Mouse (Mus musculus): Measurements from ENCODE around the gene Mad1l1.

Mad1l1 gene

DNA sequence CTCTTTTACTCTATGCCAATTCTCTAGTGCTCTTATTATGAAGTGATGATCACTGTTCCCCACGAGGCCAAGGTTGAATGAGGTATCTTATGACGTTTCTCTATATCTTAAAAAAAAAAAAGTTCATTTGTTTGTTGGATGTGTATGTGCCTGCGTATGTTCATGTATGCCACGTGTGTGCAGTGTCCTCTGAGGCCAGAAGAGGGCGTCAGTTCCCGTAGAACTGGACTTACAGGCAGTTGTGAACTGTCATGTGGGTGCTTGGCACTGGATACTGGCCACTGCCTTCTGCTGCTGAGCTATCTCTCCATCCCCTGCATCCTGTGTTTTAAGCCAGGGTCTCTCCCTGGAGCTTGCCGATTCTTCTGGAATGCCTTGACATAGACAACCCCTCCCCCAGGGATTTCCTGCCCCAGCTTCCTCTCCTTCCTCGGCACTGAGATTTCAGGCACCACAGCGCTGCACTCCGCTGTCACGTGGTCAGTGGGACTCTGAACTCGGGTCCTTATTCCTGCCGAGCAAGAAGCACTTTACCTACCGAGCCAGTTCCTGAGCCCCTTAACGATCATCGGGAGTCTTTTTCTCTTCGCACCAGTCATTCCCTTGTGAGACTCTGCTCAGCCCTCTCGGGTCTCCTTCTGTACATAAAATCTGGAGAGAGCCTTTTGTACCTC is 336.1 kb downstream of the Mad1l1 start:
- DNase-seq, result peak; percentile 29

GRCm38 (mm10) chr5:139981976-139982375 is 339.4 kb downstream of the Mad1l1 start:
- no peak for DNase-seq

GRCm38 (mm10) chr5:139979371-139979770 is 342.0 kb downstream of the Mad1l1 start:
- DNase-seq, result no peak

GRCm38 (mm10) chr5:139978525-139979276 is 342.7 kb downstream of the Mad1l1 start:
- DNase-seq, result no peak

DNA sequence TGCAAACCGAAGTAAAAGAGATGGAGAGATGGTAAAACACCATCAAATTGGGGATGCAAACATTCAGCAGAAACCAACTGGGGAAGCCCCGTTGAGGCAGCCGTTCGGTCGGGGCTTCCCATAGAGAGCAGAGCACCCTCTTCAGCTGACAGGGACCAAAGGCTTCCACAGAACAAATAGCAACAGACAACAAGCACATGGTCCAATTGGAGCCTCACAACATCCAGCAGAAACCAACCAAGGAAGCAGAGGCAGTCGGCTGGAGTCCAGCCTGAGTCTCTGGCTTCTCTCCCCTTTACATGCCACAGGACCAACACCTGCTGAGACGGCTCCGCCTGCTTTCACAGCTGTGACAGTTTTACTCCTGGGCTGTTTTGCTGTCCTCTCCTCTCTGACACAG is 343.9 kb downstream of the Mad1l1 start:
- no peak for DNase-seq

DNA sequence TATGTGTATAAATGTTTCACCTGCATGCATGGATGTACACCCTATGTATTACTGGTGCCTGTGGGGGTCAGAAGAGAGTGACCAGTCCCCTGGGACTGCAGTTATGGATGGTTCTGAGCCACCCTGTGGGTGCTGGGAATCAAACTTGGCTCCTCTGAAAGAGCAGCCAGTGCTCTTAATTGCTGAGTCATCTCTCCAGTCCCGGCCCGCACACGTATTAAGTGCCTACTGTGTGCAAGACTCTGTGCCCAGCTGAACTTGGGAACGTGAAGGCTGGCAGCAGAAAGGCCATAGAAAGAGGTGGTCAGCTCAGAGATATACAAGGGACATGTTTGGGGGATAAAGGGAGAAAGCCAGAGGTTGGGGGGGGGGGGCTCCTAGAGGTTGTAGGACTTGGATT is 344.8 kb downstream of the Mad1l1 start:
- DNase-seq, result no peak

DNA sequence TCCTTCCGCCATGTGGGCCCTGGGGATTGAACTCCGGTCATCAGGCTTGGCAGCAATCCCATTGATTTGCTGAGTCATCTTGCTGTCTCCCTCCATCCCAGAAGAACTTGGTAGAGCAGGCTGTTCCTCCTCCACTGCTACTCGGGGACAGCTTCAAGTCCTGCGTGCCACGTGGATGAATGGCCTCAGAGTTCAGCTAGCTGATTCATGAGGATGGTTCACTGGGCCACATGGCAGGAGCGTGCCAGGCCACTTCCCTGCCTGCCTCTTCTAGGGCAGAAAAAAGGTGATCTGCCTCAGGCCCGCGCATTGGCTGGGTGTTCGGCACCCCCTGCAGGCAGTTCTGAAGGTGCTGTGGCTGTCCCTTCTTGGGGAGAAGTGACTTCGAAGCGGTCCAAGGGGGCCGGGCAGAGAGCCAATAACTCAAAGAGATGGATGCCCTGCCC is 351.1 kb downstream of the Mad1l1 start:
- DNase-seq, result peak; percentile 74

DNA sequence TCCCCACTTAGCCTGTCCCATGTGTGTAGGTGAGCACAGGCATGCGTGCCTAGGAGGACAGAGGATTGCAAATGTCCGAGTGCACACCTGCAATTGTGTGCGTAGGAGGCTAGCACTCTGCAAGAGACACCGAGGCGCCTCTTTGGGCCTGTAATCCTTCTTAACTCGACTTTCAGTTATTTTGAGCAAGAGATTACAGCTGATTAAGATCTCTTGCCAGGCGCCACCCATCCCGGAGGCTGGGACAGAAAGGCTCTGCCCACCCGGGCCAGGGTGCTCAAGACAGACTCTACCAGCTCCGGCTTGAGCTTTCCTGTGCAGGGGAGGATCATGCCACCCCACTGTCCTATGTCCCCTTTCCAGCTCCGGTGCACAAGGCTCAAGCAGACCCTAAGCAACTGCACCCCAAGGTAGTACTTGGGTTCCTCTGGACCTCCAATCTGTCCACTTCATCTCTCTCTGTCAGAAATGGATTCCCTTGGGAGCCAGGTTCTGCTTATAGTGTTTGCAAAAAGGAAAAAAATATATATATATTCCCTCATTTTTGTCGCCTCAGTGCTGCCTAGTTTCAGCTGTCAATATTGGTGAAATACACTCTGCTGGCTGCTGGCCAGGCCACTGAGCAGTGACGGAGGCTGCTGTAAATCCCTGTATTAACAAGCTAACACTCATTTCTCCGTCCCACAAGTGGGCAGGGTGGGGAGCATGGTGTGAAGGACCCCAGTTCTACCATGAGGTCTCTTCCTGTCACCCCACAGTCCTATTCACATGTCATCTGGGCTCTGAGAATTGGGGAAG is 352.0 kb downstream of the Mad1l1 start:
- no peak for DNase-seq

DNA sequence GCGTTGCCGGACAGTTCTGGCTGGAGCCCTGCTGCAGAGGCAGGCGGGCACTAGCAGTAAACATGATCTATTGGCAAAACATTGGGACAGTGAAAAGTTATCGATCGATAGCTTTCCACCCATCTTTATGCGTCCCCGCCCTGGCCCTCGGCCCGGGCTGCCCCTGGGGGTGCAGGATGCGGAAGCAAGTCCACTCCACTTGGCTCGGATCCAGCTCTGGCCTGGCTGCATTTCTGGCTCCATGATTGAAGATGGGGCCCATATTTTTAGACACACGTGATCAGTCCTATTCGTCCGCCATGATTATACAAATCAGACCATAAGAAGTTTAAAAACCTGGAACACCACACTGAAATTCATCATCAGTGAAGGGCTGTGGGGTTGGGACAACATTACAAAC is 355.8 kb downstream of the Mad1l1 start:
- no peak for DNase-seq

DNA sequence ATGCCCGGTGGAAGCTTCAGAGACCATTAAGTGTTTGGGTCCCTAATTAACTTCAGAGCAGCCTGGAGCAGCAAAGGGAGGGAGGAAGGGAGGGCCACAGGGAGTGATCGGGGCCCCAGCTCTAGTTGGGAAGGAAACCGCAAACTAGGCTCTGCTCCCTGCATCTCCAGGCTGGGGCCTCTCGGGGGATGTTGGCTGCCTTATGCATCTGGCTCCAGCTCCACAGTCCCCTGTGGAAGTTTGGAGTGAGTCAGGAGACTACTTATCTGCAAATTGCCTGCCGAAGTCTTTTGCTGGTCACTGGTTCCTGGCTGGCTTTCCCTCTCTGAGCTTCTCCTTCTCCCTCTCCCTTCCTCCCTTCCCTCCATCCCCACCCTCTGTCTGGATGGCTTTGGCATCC is 357.0 kb downstream of the Mad1l1 start:
- DNase-seq, result no peak

GRCm38 (mm10) chr5:139959741-139960140 is 361.6 kb downstream of the Mad1l1 start:
- no peak for DNase-seq

Measured in kidney, adult 11 months (tissue).